Mouse (Mus musculus) stomach, embryonic 15.5 days (tissue): ENCODE measurements around the gene Mcm2. TPM values are rescaled to one million over a fixed set of nuclear protein-coding genes. Genes with fewer than 3 reads are reported as not detected.

Source experiments
- polyA plus RNA-seq: library from polyadenylated mRNA; unstranded; fragments of >200 nt; fragmentation: Nextera tagmentation; extraction: Ambion mirVana; gene quantifications from 2 replicates; pipeline ENCODE4 v1.2.1, GENCODE M21; 2015

Gene Mcm2
- polyA plus RNA-seq, 1 experiment from 2014 or later = 105 TPM

Other genes starting within 250 kb of the Mcm2 start
- gene Mgll, start 174.4 kb downstream of the Mcm2 start, polyA plus RNA-seq = 109 and 123 TPM in 2 replicates
- gene Abtb1, start 56.8 kb downstream of the Mcm2 start, polyA plus RNA-seq = 29.8 and 31.5 TPM in 2 replicates
- gene Podxl2, start 23.7 kb downstream of the Mcm2 start, polyA plus RNA-seq = 62.5 and 72.3 TPM in 2 replicates
- gene Tpra1, start 3.5 kb upstream of the Mcm2 start, polyA plus RNA-seq = 60.1 and 67.3 TPM in 2 replicates